20 mouse cellular contexts compared by ENCODE assay signal in the genomic region with DNA sequence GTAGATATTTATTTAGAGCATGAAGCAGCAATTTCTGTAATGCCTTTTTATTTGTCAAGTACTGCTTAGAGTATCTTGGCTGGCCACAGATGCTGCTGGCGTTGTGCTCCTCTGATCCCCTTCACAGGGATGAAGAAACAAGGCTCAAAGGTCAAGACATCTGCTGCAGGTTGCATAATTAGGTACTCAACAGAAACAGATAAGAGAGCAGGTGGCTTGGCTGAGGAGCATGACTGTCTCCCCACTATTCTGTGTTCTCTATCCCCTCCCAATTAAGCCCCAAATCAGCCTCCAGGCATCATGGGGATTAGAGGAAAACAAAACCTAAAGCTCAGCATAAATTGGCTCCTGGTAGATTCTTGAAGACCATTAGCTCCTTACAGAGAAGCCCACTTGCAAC. TPM values are rescaled to one million over a fixed set of nuclear protein-coding genes. Genes with fewer than 3 reads are reported as not detected.
A peak's percentile ranks its signal among the peaks of the same experiment; 100 is the strongest.
DNase-seq lines count a peak whose midpoint lies in the region; TF ChIP-seq lines count a peak whose summit lies in the region.
"Had no signal": no experiment of that assay in that cellular context is flagged by ENCODE, and none has a peak within 500 bp of the region (broad histone marks: within the 10 kb centered on the region; RNA-seq: fewer than 3 reads in every experiment).

No protein-coding gene starts in this region.

- DNase-seq in kidney, adult 2 months = peak; percentile 5
- DNase-seq in kidney, postnatal 36 days = no peak
- no peak for DNase-seq in ES-E14 (ENCODE audit: low read depth, low spot score)
- no peak for DNase-seq in embryonic facial prominence, embryonic 10.5 days (ENCODE audit: low spot score)
- DNase-seq in embryo, embryonic 11 days = no peak
- no peak for DNase-seq in cerebellum, adult 2 months
- DNase-seq: adrenal gland, postnatal 14 days; cerebellum, adult 8-10 months; cerebellum, postnatal 14 days; gastrocnemius, adult 2 months; gastrocnemius, postnatal 25 days; kidney, adult 11 months had no signal

- H3K4me1 ChIP-seq in kidney, adult 2 months (ENCODE audit: control insufficient read depth, insufficient read depth, low read length) = no peaks in the 10 kb centered on the region
- peaks cover 11 to 12% of the 10 kb centered on the region in 2 experiments; a peak in 3 of 4 replicates for H3K4me1 ChIP-seq in ES-E14 (ENCODE audit: control insufficient read depth in 2 of 2, insufficient read depth in 2 of 2, low read length in 2 of 2, poor library complexity in 1 of 2)
- peaks cover 25% of the 10 kb centered on the region for H3K4me1 ChIP-seq in embryonic facial prominence, embryonic 10.5 days
- no peaks in the 10 kb centered on the region for H3K4me1 ChIP-seq in cerebellum, adult 2 months (ENCODE audit: control insufficient read depth, insufficient read depth, low read length)
- H3K4me1 ChIP-seq: heart, embryonic 12.5 days had no signal

- H3K4me3 ChIP-seq in kidney, adult 2 months (ENCODE audit: insufficient read depth, low read depth, low read length) = no peak overlapping the region
- no peak overlapping the region for H3K4me3 ChIP-seq in ES-E14 (ENCODE audit: insufficient read depth in 1 of 2, low read depth in 1 of 2, low read length in 2 of 2, poor library complexity in 1 of 2, severe bottlenecking in 1 of 2)
- H3K4me3 ChIP-seq in embryonic facial prominence, embryonic 10.5 days = no peak overlapping the region
- no peak overlapping the region for H3K4me3 ChIP-seq in cerebellum, adult 2 months (replicated peaks; ENCODE audit: insufficient read depth, low read depth, low read length)
- H3K4me3 ChIP-seq: embryonic facial prominence, embryonic 13.5 days; gastrocnemius, adult 2 months; heart, embryonic 12.5 days; hindbrain, embryonic 10.5 days had no signal

- no peak overlapping the region for H3K27ac ChIP-seq in kidney, adult 2 months (ENCODE audit: insufficient read depth, low read depth, low read length)
- peak overlapping the region; percentile 58; the same call in 1 of the 2 replicates for H3K27ac ChIP-seq in ES-E14 (ENCODE audit: insufficient read depth, low read depth, low read length, poor library complexity, severe bottlenecking)
- 0 out of 2 replicates have a peak overlapping the region, but pooled peaks have one; percentile 8 for H3K27ac ChIP-seq in embryonic facial prominence, embryonic 10.5 days (replicated peaks)
- H3K27ac ChIP-seq in cerebellum, adult 2 months (ENCODE audit: insufficient read depth, low read length) = no peak overlapping the region
- H3K27ac ChIP-seq: gastrocnemius, adult 2 months; hindbrain, embryonic 10.5 days; hindbrain, embryonic 14.5 days had no signal

- no peaks in the 10 kb centered on the region for H3K36me3 ChIP-seq in kidney, adult 2 months (ENCODE audit: control insufficient read depth, insufficient read depth, low read length)
- no peaks in the 10 kb centered on the region for H3K36me3 ChIP-seq in ES-E14 (ENCODE audit: control insufficient read depth, insufficient read depth, low read length, poor library complexity, severe bottlenecking)
- H3K36me3 ChIP-seq in embryonic facial prominence, embryonic 10.5 days (replicated peaks) = no peaks in the 10 kb centered on the region
- H3K36me3 ChIP-seq: embryonic facial prominence, embryonic 13.5 days; heart, embryonic 12.5 days; hindbrain, embryonic 10.5 days had no signal

- H3K9me3 ChIP-seq in ES-E14 (ENCODE audit: control insufficient read depth, insufficient read depth, low read depth, low read length) = no peaks in the 10 kb centered on the region
- no peaks in the 10 kb centered on the region for H3K9me3 ChIP-seq in embryonic facial prominence, embryonic 10.5 days
- H3K9me3 ChIP-seq: embryonic facial prominence, embryonic 13.5 days had no signal

- no peak for TF ChIP-seq CTCF in kidney, adult 2 months (conservative IDR thresholded peaks at IDR 0.05; ENCODE audit: insufficient read depth, insufficient read length, low read depth, low read length)
- no peak for TF ChIP-seq CTCF in cerebellum, adult 2 months (IDR thresholded peaks at IDR 0.05; ENCODE audit: borderline replicate concordance, insufficient read depth, low read depth, low read length)

- WGBS in kidney, adult 2 months = 43% methylated on average over 1 of the region's 1 CpGs
- WGBS in embryonic facial prominence, embryonic 10.5 days = 36% methylated on average over 1 of the region's 1 CpGs
- WGBS in cerebellum, adult 2 months = 46% methylated on average over 1 of the region's 1 CpGs

- no peaks in the 10 kb centered on the region for H3K27me3 ChIP-seq in kidney, adult 2 months (replicated peaks; ENCODE audit: control insufficient read depth, insufficient read depth, low read length)
- no peaks in the 10 kb centered on the region for H3K27me3 ChIP-seq in embryonic facial prominence, embryonic 10.5 days (replicated peaks; ENCODE audit: low read depth, poor library complexity, severe bottlenecking)
- no peaks in the 10 kb centered on the region; the same call in 1 of the 2 replicates for H3K27me3 ChIP-seq in cerebellum, adult 2 months (ENCODE audit: control insufficient read depth, insufficient read depth, low read length)
- H3K27me3 ChIP-seq: embryonic facial prominence, embryonic 13.5 days; heart, embryonic 12.5 days had no signal

- TF ChIP-seq POLR2A in kidney, adult 2 months (IDR thresholded peaks at IDR 0.05; ENCODE audit: low read depth, low read length) = no peak
- no peak for TF ChIP-seq POLR2A in cerebellum, adult 2 months (IDR thresholded peaks at IDR 0.05; ENCODE audit: borderline replicate concordance, insufficient read depth, low read length)

- in situ Hi-C loops in ES-E14 (cut with MboI; ENCODE audit: low sequenced_read_pairs in 2 of 2, unreplicated experiment in 2 of 2) = no loop called here

- no peak overlapping the region for H3K9ac ChIP-seq in ES-E14 (ENCODE audit: insufficient read depth, low read depth, low read length, poor library complexity, severe bottlenecking)
- H3K9ac ChIP-seq: embryonic facial prominence, embryonic 13.5 days; heart, embryonic 12.5 days; hindbrain, embryonic 14.5 days had no signal

TF ChIP-seq in ES-E14, 5 proteins besides CTCF, POLR2A, EP300 and RAD21:
- TF ChIP-seq HCFC1 (IDR thresholded peaks at IDR 0.05; ENCODE audit: borderline replicate concordance, insufficient read depth, low read length) = no peak

RNA-seq across cellular contexts. Expression of a gene that starts 32.0 kb away (rescaled TPM):
- 12.6 and 13.5 TPM in 2 replicates for polyA plus RNA-seq in kidney, adult 2 months (2012; rRNA removed)
- total RNA-seq in ES-E14 (2012; rRNA removed) = 1,066 and 2,076 TPM in 2 replicates
- polyA plus RNA-seq in embryonic facial prominence, embryonic 10.5 days (2016; fragmentation: Nextera tagmentation; extraction: Ambion mirVana) = 474 and 479 TPM in 2 replicates
- 63.0 and 78.5 TPM in 2 replicates for polyA plus RNA-seq in cerebellum, adult 2 months (2012; rRNA removed)
- total RNA-seq: common myeloid progenitor, adult 5-6 weeks; gastrocnemius, adult 2 months; granulocyte monocyte progenitor cell, adult 5-6 weeks; heart, postnatal 25 days; MEL had no signal

Comparison
In these comparisons a context has a peak if more than half of its experiments do, and no peak if none do; other contexts are left out.
1. H3K27ac ChIP-seq: peak in ES-E14 (single experiment) and embryonic facial prominence, embryonic 10.5 days (single experiment); none in kidney, adult 2 months (single experiment) and cerebellum, adult 2 months (single experiment).